Mouse (Mus musculus): ENCODE results near the gene Kcnd3. TPM values are rescaled to one million over a fixed set of nuclear protein-coding genes. Genes with fewer than 3 reads are reported as not detected.

Gene Kcnd3
- polyA plus RNA-seq, 1 experiment = 0.58 TPM

GRCm38 (mm10) chr3:105666996-105667523 is 214.9 kb downstream of the Kcnd3 start:
- H3K4me1 ChIP-seq (replicated peaks; ENCODE audit: control insufficient read depth, insufficient read depth, low read length) = peaks cover 6% of the 10 kb centered on the region
- H3K27me3 ChIP-seq (ENCODE audit: control insufficient read depth, insufficient read depth, low read length) = no peaks in the 10 kb centered on the region
- H3K27ac ChIP-seq (ENCODE audit: control insufficient read depth, insufficient read depth, low read length) = no peak overlapping the region
- no peak overlapping the region for H3K4me3 ChIP-seq (ENCODE audit: control insufficient read depth, insufficient read depth, low read length)
- H3K36me3 ChIP-seq (ENCODE audit: control insufficient read depth, insufficient read depth, low read length) = no peaks in the 10 kb centered on the region
- TF ChIP-seq POLR2A (IDR thresholded peaks at IDR 0.05; ENCODE audit: control insufficient read depth, extremely low read depth, insufficient read depth, low read length, poor library complexity) = no peak
- no peak for DNase-seq
- 85% methylated on average over 4 of the region's 4 CpGs for WGBS

- WGBS = 80% methylated on average over 9 of the region's 9 CpGs
- H3K27me3 ChIP-seq (ENCODE audit: control insufficient read depth, insufficient read depth, low read length) = no peaks in the 10 kb centered on the region
- no peak for TF ChIP-seq POLR2A (IDR thresholded peaks at IDR 0.05; ENCODE audit: control insufficient read depth, extremely low read depth, insufficient read depth, low read length, poor library complexity)
- no peak for TF ChIP-seq CTCF (IDR thresholded peaks at IDR 0.05; ENCODE audit: borderline replicate concordance, control insufficient read depth, extremely low read depth, insufficient read depth, low read length, poor library complexity)
- no peak for DNase-seq
- no peaks in the 10 kb centered on the region for H3K4me1 ChIP-seq (replicated peaks; ENCODE audit: control insufficient read depth, insufficient read depth, low read length)
- H3K27ac ChIP-seq (ENCODE audit: control insufficient read depth, insufficient read depth, low read length) = no peak overlapping the region
- no peak overlapping the region for H3K4me3 ChIP-seq (ENCODE audit: control insufficient read depth, insufficient read depth, low read length)
- no peaks in the 10 kb centered on the region for H3K36me3 ChIP-seq (ENCODE audit: control insufficient read depth, insufficient read depth, low read length)
These were observed 216.0 kb downstream of the Kcnd3 start for GRCm38 (mm10) chr3:105668161-105668560.

GRCm38 (mm10) chr3:105669776-105670175 is 217.6 kb downstream of the Kcnd3 start:
- WGBS = 95% methylated on average over 3 of the region's 3 CpGs

GRCm38 (mm10) chr3:105670801-105671200 is 218.7 kb downstream of the Kcnd3 start:
- Histone ChIP-seq H3K4me1 (replicated peaks; ENCODE audit: control insufficient read depth, insufficient read depth, low read length) (no peaks in the 10 kb centered on the region), H3K36me3 (ENCODE audit: control insufficient read depth, insufficient read depth, low read length) (no peaks in the 10 kb centered on the region), H3K27ac (ENCODE audit: control insufficient read depth, insufficient read depth, low read length) (no peak overlapping the region), H3K27me3 (ENCODE audit: control insufficient read depth, insufficient read depth, low read length) (no peaks in the 10 kb centered on the region), H3K4me3 (ENCODE audit: control insufficient read depth, insufficient read depth, low read length) (no peak overlapping the region)
- no peak for DNase-seq
- no peak for TF ChIP-seq CTCF (IDR thresholded peaks at IDR 0.05; ENCODE audit: borderline replicate concordance, control insufficient read depth, extremely low read depth, insufficient read depth, low read length, poor library complexity)
- 93% methylated on average over 1 of the region's 1 CpGs for WGBS

More at GRCm38 (mm10) chr3:105669776-105670175, 217.6 kb downstream of the Kcnd3 start:
- no peak overlapping the region for H3K4me3 ChIP-seq (ENCODE audit: control insufficient read depth, insufficient read depth, low read length)
- H3K4me1 ChIP-seq (replicated peaks; ENCODE audit: control insufficient read depth, insufficient read depth, low read length) = no peaks in the 10 kb centered on the region
- H3K36me3 ChIP-seq (ENCODE audit: control insufficient read depth, insufficient read depth, low read length) = no peaks in the 10 kb centered on the region
- no peak for DNase-seq
- TF ChIP-seq POLR2A (IDR thresholded peaks at IDR 0.05; ENCODE audit: control insufficient read depth, extremely low read depth, insufficient read depth, low read length, poor library complexity) (no peak), CTCF (IDR thresholded peaks at IDR 0.05; ENCODE audit: borderline replicate concordance, control insufficient read depth, extremely low read depth, insufficient read depth, low read length, poor library complexity) (no peak)
- H3K27ac ChIP-seq (ENCODE audit: control insufficient read depth, insufficient read depth, low read length) = no peak overlapping the region
- H3K27me3 ChIP-seq (ENCODE audit: control insufficient read depth, insufficient read depth, low read length) = no peaks in the 10 kb centered on the region

GRCm38 (mm10) chr3:105674595-105675218 is 222.6 kb downstream of the Kcnd3 start:
- no peak for TF ChIP-seq CTCF (IDR thresholded peaks at IDR 0.05; ENCODE audit: borderline replicate concordance, control insufficient read depth, extremely low read depth, insufficient read depth, low read length, poor library complexity)
- TF ChIP-seq POLR2A (IDR thresholded peaks at IDR 0.05; ENCODE audit: control insufficient read depth, extremely low read depth, insufficient read depth, low read length, poor library complexity) = no peak
- H3K36me3 ChIP-seq (ENCODE audit: control insufficient read depth, insufficient read depth, low read length) = peaks cover 20% of the 10 kb centered on the region
- DNase-seq = peak; percentile 74
- no peaks in the 10 kb centered on the region for H3K27me3 ChIP-seq (ENCODE audit: control insufficient read depth, insufficient read depth, low read length)
- H3K4me3 ChIP-seq (ENCODE audit: control insufficient read depth, insufficient read depth, low read length) = no peak overlapping the region
- no peak overlapping the region for H3K27ac ChIP-seq (ENCODE audit: control insufficient read depth, insufficient read depth, low read length)
- WGBS = 29% methylated on average over 7 of the region's 7 CpGs
- H3K4me1 ChIP-seq (replicated peaks; ENCODE audit: control insufficient read depth, insufficient read depth, low read length) = no peaks in the 10 kb centered on the region

GRCm38 (mm10) chr3:105675932-105676331 is 223.8 kb downstream of the Kcnd3 start:
- no peaks in the 10 kb centered on the region for H3K4me1 ChIP-seq (replicated peaks; ENCODE audit: control insufficient read depth, insufficient read depth, low read length)
- no peak overlapping the region for H3K27ac ChIP-seq (ENCODE audit: control insufficient read depth, insufficient read depth, low read length)
- peaks cover 32% of the 10 kb centered on the region for H3K36me3 ChIP-seq (ENCODE audit: control insufficient read depth, insufficient read depth, low read length)
- 17% methylated on average over 2 of the region's 2 CpGs for WGBS
- H3K4me3 ChIP-seq (ENCODE audit: control insufficient read depth, insufficient read depth, low read length) = no peak overlapping the region
- H3K27me3 ChIP-seq (ENCODE audit: control insufficient read depth, insufficient read depth, low read length) = no peaks in the 10 kb centered on the region
- DNase-seq = no peak
- TF ChIP-seq CTCF (IDR thresholded peaks at IDR 0.05; ENCODE audit: borderline replicate concordance, control insufficient read depth, extremely low read depth, insufficient read depth, low read length, poor library complexity) (no peak), POLR2A (IDR thresholded peaks at IDR 0.05; ENCODE audit: control insufficient read depth, extremely low read depth, insufficient read depth, low read length, poor library complexity) (no peak)

GRCm38 (mm10) chr3:105680346-105680745 is 228.2 kb downstream of the Kcnd3 start:
- WGBS = 98% methylated on average over 7 of the region's 7 CpGs
- peaks cover 53% of the 10 kb centered on the region for H3K36me3 ChIP-seq (ENCODE audit: control insufficient read depth, insufficient read depth, low read length)

More at GRCm38 (mm10) chr3:105680346-105680745, 228.2 kb downstream of the Kcnd3 start:
- H3K27ac ChIP-seq (ENCODE audit: control insufficient read depth, insufficient read depth, low read length) = no peak overlapping the region
- H3K4me3 ChIP-seq (ENCODE audit: control insufficient read depth, insufficient read depth, low read length) = no peak overlapping the region
- H3K4me1 ChIP-seq (replicated peaks; ENCODE audit: control insufficient read depth, insufficient read depth, low read length) = no peaks in the 10 kb centered on the region
- TF ChIP-seq CTCF (IDR thresholded peaks at IDR 0.05; ENCODE audit: borderline replicate concordance, control insufficient read depth, extremely low read depth, insufficient read depth, low read length, poor library complexity) (no peak), POLR2A (IDR thresholded peaks at IDR 0.05; ENCODE audit: control insufficient read depth, extremely low read depth, insufficient read depth, low read length, poor library complexity) (no peak)
- H3K27me3 ChIP-seq (ENCODE audit: control insufficient read depth, insufficient read depth, low read length) = no peaks in the 10 kb centered on the region
- no peak for DNase-seq

Data from thymus, adult 2 months (tissue).